Mouse (Mus musculus) midbrain, embryonic 16.5 days (tissue): ENCODE results near the gene Creg2. TPM values are rescaled to one million over a fixed set of nuclear protein-coding genes. Genes with fewer than 3 reads are reported as not detected.

Experiments
- ATAC-seq: fragments of 200-750 bp; cut with Nextera tagmentation; 2 replicates; pipeline ENCODE4 v1.8.0; 2017; ENCODE audit warnings: moderate TSS enrichment
- H3K27ac ChIP-seq: fragments of 300-500 bp; sonication (generic); 2 replicates; pipeline ENCODE4 v1.5.1; 2014; ENCODE audit warnings: mild to moderate bottlenecking, low read length, mixed read lengths
- H3K27me3 ChIP-seq: fragments of 300-500 bp; sonication (generic); 2 replicates; pipeline ENCODE4 v1.6.1; 2014; ENCODE audit warnings: low read depth, low read length, mixed read lengths; ENCODE audit not compliant: control insufficient read depth, insufficient read depth
- H3K36me3 ChIP-seq: fragments of 300-500 bp; sonication (generic); 2 replicates; pipeline ENCODE4 v1.6.1; 2014; ENCODE audit warnings: mild to moderate bottlenecking, low read length, moderate library complexity, mixed read lengths; ENCODE audit not compliant: control insufficient read depth, insufficient read depth
- H3K4me1 ChIP-seq: fragments of 300-500 bp; sonication (generic); 2 replicates; pipeline ENCODE4 v1.6.1; 2014; ENCODE audit warnings: mild to moderate bottlenecking, low read length, mixed read lengths; ENCODE audit not compliant: control insufficient read depth, insufficient read depth
- H3K4me2 ChIP-seq: fragments of 300-500 bp; sonication (generic); 2 replicates; pipeline ENCODE4 v1.6.1; 2014; ENCODE audit warnings: mild to moderate bottlenecking, low read length, mixed read lengths
- H3K4me3 ChIP-seq: fragments of 300-500 bp; sonication (generic); 2 replicates; pipeline ENCODE4 v1.5.1; 2014; ENCODE audit warnings: low read depth, mild to moderate bottlenecking, low read length, moderate library complexity, mixed read lengths
- H3K9ac ChIP-seq: fragments of 300-500 bp; sonication (generic); 2 replicates; pipeline ENCODE4 v1.6.1; 2014; ENCODE audit warnings: low read depth, low read length, mixed read lengths
- H3K9me3 ChIP-seq: fragments of 300-500 bp; sonication (generic); replicated peaks from 2 replicates; pipeline ENCODE4 v1.6.1; 2014; ENCODE audit warnings: mild to moderate bottlenecking, low read length, mixed read lengths; ENCODE audit not compliant: control insufficient read depth, poor library complexity, severe bottlenecking
- WGBS: fragments of 180-500 bp; shearing (Covaris S2); extraction: QIAGEN DNeasy Blood & Tissue Kit; methylation state at CpG from one replicate; pipeline ENCODE4 v1.1.7; 2014; 5-methylcytosine and 5-hydroxymethylcytosine counted together
- polyA plus RNA-seq: library from polyadenylated mRNA; unstranded; fragments of >200 nt; fragmentation: Nextera tagmentation; extraction: Ambion mirVana; gene quantifications from 2 replicates; pipeline ENCODE4 v1.2.1, GENCODE M21; 2015

Gene Creg2
- polyA plus RNA-seq, 1 experiment from 2014 or later = 9.2 TPM

- peak; percentile 75 for ATAC-seq
- Histone ChIP-seq H3K4me1 (0 out of 2 replicates have a peak, but pooled peaks cover 3% of the 10 kb centered on the region), H3K9me3 (no peaks in the 10 kb centered on the region), H3K27me3 (no peaks in the 10 kb centered on the region), H3K4me2 (no peak overlapping the region), H3K27ac (no peak overlapping the region), H3K4me3 (no peak overlapping the region), H3K9ac (no peak overlapping the region), H3K36me3 (no peaks in the 10 kb centered on the region)
- 4% methylated on average over 1 of the region's 1 CpGs for WGBS
Measured at GRCm38 (mm10) chr1:39685841-39686240, 34.6 kb upstream of the Creg2 start.

- H3K9me3 ChIP-seq = no peaks in the 10 kb centered on the region
- H3K9ac ChIP-seq = no peak overlapping the region
- H3K4me1 ChIP-seq = 0 out of 2 replicates have a peak, but pooled peaks cover 3% of the 10 kb centered on the region
- H3K4me2 ChIP-seq = no peak overlapping the region
- no peak overlapping the region for H3K4me3 ChIP-seq
- ATAC-seq = no peak
- no peaks in the 10 kb centered on the region for H3K36me3 ChIP-seq
- 88% methylated on average over 5 of the region's 5 CpGs for WGBS
- no peak overlapping the region for H3K27ac ChIP-seq
- no peaks in the 10 kb centered on the region for H3K27me3 ChIP-seq
Measured at GRCm38 (mm10) chr1:39681638-39682037, 30.4 kb upstream of the Creg2 start.

- Histone ChIP-seq H3K27me3 (no peaks in the 10 kb centered on the region), H3K4me2 (no peak overlapping the region), H3K4me3 (no peak overlapping the region), H3K9ac (no peak overlapping the region), H3K4me1 (no peaks in the 10 kb centered on the region), H3K9me3 (no peaks in the 10 kb centered on the region), H3K36me3 (no peaks in the 10 kb centered on the region), H3K27ac (no peak overlapping the region)
- WGBS = 76% methylated on average over 6 of the region's 6 CpGs
- no peak for ATAC-seq
Measured at GRCm38 (mm10) chr1:39680546-39680945, 29.3 kb upstream of the Creg2 start.

GRCm38 (mm10) chr1:39678883-39679282 is 27.6 kb upstream of the Creg2 start:
- no peak overlapping the region for H3K27ac ChIP-seq
- no peak overlapping the region for H3K9ac ChIP-seq
- H3K27me3 ChIP-seq = no peaks in the 10 kb centered on the region
- H3K9me3 ChIP-seq = no peaks in the 10 kb centered on the region
- no peak overlapping the region for H3K4me3 ChIP-seq
- 76% methylated on average over 8 of the region's 8 CpGs for WGBS
- 0 out of 2 replicates have a peak, but pooled peaks have one; percentile 21 for ATAC-seq
- H3K4me2 ChIP-seq = no peak overlapping the region
- H3K36me3 ChIP-seq = no peaks in the 10 kb centered on the region
- H3K4me1 ChIP-seq = no peaks in the 10 kb centered on the region

- no peak overlapping the region for H3K4me2 ChIP-seq
- H3K36me3 ChIP-seq = no peaks in the 10 kb centered on the region
- 89% methylated on average over 5 of the region's 5 CpGs for WGBS
- no peaks in the 10 kb centered on the region for H3K27me3 ChIP-seq
- no peak for ATAC-seq
- no peak overlapping the region for H3K27ac ChIP-seq
- H3K9me3 ChIP-seq = no peaks in the 10 kb centered on the region
- H3K4me1 ChIP-seq = no peaks in the 10 kb centered on the region
- no peak overlapping the region for H3K4me3 ChIP-seq
- no peak overlapping the region for H3K9ac ChIP-seq
Measured at GRCm38 (mm10) chr1:39676221-39676876, 25.1 kb upstream of the Creg2 start.

- no peaks in the 10 kb centered on the region for H3K9me3 ChIP-seq
- whole genome bisulfite sequencing = 75% methylated on average over 9 of the region's 9 CpGs
- no peak overlapping the region for H3K27ac ChIP-seq
- no peak overlapping the region for H3K9ac ChIP-seq
- no peak for ATAC-seq
- no peaks in the 10 kb centered on the region for H3K4me1 ChIP-seq
- no peaks in the 10 kb centered on the region for H3K36me3 ChIP-seq
- no peak overlapping the region for H3K4me3 ChIP-seq
- no peaks in the 10 kb centered on the region for H3K27me3 ChIP-seq
- H3K4me2 ChIP-seq = no peak overlapping the region
Measured at GRCm38 (mm10) chr1:39672362-39673105, 21.3 kb upstream of the Creg2 start.

GRCm38 (mm10) chr1:39670211-39670935 is 19.1 kb upstream of the Creg2 start:
- H3K4me2 ChIP-seq = no peak overlapping the region
- H3K36me3 ChIP-seq = no peaks in the 10 kb centered on the region
- ATAC-seq = no peak
- H3K9ac ChIP-seq = no peak overlapping the region
- H3K9me3 ChIP-seq = no peaks in the 10 kb centered on the region
- no peaks in the 10 kb centered on the region for H3K27me3 ChIP-seq
- H3K27ac ChIP-seq = no peak overlapping the region
- no peaks in the 10 kb centered on the region for H3K4me1 ChIP-seq
- no peak overlapping the region for H3K4me3 ChIP-seq
- WGBS = 93% methylated on average over 17 of the region's 17 CpGs

GRCm38 (mm10) chr1:39666751-39667252 is 15.5 kb upstream of the Creg2 start:
- no peak overlapping the region for H3K4me2 ChIP-seq

More at GRCm38 (mm10) chr1:39666751-39667252, 15.5 kb upstream of the Creg2 start:
- H3K27ac ChIP-seq = no peak overlapping the region
- 59% methylated on average over 12 of the region's 12 CpGs for WGBS
- no peaks in the 10 kb centered on the region for H3K9me3 ChIP-seq
- no peak for ATAC-seq
- H3K4me3 ChIP-seq = no peak overlapping the region
- peaks cover 8% of the 10 kb centered on the region for H3K4me1 ChIP-seq
- H3K9ac ChIP-seq = no peak overlapping the region
- H3K36me3 ChIP-seq = no peaks in the 10 kb centered on the region
- H3K27me3 ChIP-seq = no peaks in the 10 kb centered on the region
